Mouse (Mus musculus): ENCODE results near the gene Brwd1. TPM values are rescaled to one million over a fixed set of nuclear protein-coding genes. Genes with fewer than 3 reads are reported as not detected.
"Not testable (repeated sequence)": the region's sequence is repeated elsewhere in the genome, so short reads cannot be mapped to it uniquely, and the experiment has no call there.

Gene Brwd1
- total RNA-seq, 2 experiments from 2014 or later, result 56.4 to 62.8 TPM

- H3K4me3 ChIP-seq, result no peak overlapping the region
- intact Hi-C loops (cut with DNase I), result loop anchor here (2.0 to 10.0 kb wide), 2 partner anchors 107 to 301 kb away; no protein-coding TSS in a partner anchor
- peak; percentile 69 for TF ChIP-seq CTCF (IDR thresholded peaks at IDR 0.05)
- peak; percentile 70 for DNase-seq
- H3K27ac ChIP-seq, result peak overlapping the region; percentile 65; the same call in 1 of the 2 replicates
Measured at GRCm38 (mm10) chr16:96044096-96044495, 38.2 kb downstream of the Brwd1 start.

- no peak for TF ChIP-seq CTCF (IDR thresholded peaks at IDR 0.05)
- DNase-seq, result no peak
- intact Hi-C loops (cut with DNase I), result loop anchor here (10.0 kb wide), 1 partner anchor 304 kb away; no protein-coding TSS in a partner anchor
- Histone ChIP-seq H3K27ac (no peak overlapping the region), H3K4me3 (no peak overlapping the region)
Measured at GRCm38 (mm10) chr16:96040691-96041090, 41.6 kb downstream of the Brwd1 start.

- no peak for TF ChIP-seq CTCF (IDR thresholded peaks at IDR 0.05)
- no peak overlapping the region for H3K4me3 ChIP-seq
- no peak overlapping the region for H3K27ac ChIP-seq
- intact Hi-C loops (cut with DNase I), result no loop called here
- no peak for DNase-seq
Measured at GRCm38 (mm10) chr16:96039538-96039937, 42.8 kb downstream of the Brwd1 start.

- Histone ChIP-seq H3K27ac (no peak overlapping the region), H3K4me3 (no peak overlapping the region)
- intact Hi-C loops (cut with DNase I), result no loop called here
- DNase-seq, result no peak
- TF ChIP-seq CTCF (IDR thresholded peaks at IDR 0.05), result no peak
Measured at GRCm38 (mm10) chr16:96034473-96034872, 47.9 kb downstream of the Brwd1 start.

DNA sequence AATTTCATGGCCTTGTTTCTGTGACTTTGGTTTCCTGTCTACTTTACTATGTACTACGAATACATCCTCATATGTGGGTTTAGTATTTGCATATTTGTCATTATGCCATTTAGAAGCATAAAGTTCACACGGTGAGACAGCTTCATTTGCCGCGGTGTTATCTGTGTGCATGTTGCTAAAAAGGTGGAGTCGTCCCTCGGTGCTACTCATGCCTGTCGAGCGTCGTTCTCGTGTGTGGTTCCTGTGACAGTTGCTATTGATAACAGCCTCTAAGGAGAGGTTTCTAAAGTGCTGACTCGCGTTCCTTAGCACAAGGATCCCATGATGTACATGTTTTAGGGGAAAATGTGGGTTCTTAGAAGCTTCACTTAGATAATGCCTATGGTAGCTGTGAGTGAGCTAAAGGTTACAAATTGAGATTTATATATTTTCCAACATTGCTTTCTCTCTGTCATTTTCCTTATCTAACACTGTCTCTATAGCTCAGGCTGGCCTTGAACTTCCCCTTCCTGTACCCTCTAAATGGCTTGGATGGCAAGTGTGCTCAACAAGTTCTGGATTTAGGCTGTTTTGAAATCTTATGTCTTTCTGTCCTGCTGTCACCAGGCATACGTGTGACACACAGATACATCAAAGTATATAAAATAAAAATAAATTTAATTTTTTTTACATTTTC, 49.8 kb downstream of the Brwd1 start:
- Histone ChIP-seq H3K4me3 (no peak overlapping the region), H3K27ac (no peak overlapping the region)
- no peak for DNase-seq
- intact Hi-C loops (cut with DNase I), result no loop called here
- no peak for TF ChIP-seq CTCF (IDR thresholded peaks at IDR 0.05)

DNA sequence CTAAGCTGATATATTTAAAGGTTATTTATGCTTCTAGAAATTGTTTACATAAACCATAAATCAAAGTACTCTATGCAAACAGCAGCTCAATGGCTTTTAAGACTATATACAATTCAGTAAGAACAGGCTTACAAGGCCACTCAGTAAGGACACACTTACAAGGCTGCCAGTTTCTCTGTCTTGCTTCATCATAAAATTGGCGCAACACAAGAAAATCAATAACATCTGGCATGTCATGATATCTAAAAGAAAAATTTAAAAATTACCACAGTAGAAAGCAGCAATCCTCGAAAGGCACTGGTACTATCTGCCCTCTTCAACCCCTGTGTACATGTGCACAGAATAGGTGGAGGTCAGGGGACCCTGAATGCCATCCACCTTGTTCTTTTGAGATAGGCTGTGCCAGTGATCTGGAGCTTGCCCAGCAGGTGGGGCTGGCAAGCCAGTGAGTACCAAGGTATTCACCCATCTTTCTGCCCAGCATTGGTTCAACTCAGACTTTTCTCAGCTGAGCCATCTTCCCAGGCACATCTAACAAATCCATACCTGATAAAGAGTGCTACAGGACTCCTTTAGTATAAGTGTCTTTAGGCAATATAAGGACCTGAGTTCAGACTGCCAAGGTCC, 51.7 kb downstream of the Brwd1 start:
- H3K27ac ChIP-seq, result no peak overlapping the region
- intact Hi-C loops (cut with DNase I), result no loop called here

GRCm38 (mm10) chr16:96026256-96026655, 56.1 kb downstream of the Brwd1 start:
- no peak for DNase-seq
- H3K27ac ChIP-seq, result no peak overlapping the region
- H3K4me3 ChIP-seq, result no peak overlapping the region
- TF ChIP-seq CTCF (IDR thresholded peaks at IDR 0.05), result no peak
- intact Hi-C loops (cut with DNase I), result no loop called here

More for the DNA sequence above, 51.7 kb downstream of the Brwd1 start:
- DNase-seq, result no peak
- peak; percentile 42 for TF ChIP-seq CTCF (IDR thresholded peaks at IDR 0.05)
- no peak overlapping the region for H3K4me3 ChIP-seq

GRCm38 (mm10) chr16:96025244-96025643, 57.1 kb downstream of the Brwd1 start:
- intact Hi-C loops (cut with DNase I), result no loop called here
- no peak overlapping the region for H3K4me3 ChIP-seq
- no peak for TF ChIP-seq CTCF (IDR thresholded peaks at IDR 0.05)

GRCm38 (mm10) chr16:96021045-96021444, 61.3 kb downstream of the Brwd1 start:
- DNase-seq, result no peak

More at GRCm38 (mm10) chr16:96025244-96025643, 57.1 kb downstream of the Brwd1 start:
- H3K27ac ChIP-seq, result no peak overlapping the region
- DNase-seq, result no peak

DNA sequence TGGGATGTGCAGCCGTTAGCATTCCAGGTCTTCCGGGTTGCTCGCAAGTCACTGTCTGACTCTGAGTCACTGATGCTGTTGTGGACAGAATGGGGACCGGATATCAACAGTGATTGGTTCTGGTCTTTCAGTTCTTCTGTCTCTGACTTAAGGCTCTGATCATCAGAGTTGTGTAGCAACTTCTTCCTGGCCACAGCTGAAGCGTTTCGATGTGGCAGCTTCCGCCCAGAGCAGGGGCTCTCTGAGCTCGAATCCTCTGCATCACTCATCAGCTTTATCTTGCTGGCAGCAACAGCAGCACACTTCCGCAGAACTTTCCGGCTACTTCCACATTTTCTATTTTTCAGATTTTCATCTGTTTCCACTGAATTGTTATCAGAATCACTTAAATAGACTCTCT, 73.2 kb downstream of the Brwd1 start:
- not testable (repeated sequence) for H3K27ac ChIP-seq

More at GRCm38 (mm10) chr16:96021045-96021444, 61.3 kb downstream of the Brwd1 start:
- no peak overlapping the region for H3K27ac ChIP-seq
- no peak overlapping the region for H3K4me3 ChIP-seq
- no peak for TF ChIP-seq CTCF (IDR thresholded peaks at IDR 0.05)
- intact Hi-C loops (cut with DNase I), result no loop called here

DNA sequence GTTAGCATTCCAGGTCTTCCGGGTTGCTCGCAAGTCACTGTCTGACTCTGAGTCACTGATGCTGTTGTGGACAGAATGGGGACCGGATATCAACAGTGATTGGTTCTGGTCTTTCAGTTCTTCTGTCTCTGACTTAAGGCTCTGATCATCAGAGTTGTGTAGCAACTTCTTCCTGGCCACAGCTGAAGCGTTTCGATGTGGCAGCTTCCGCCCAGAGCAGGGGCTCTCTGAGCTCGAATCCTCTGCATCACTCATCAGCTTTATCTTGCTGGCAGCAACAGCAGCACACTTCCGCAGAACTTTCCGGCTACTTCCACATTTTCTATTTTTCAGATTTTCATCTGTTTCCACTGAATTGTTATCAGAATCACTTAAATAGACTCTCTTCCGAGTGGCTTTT, 78.0 kb downstream of the Brwd1 start:
- intact Hi-C loops (cut with DNase I); DNase-seq; H3K27ac ChIP-seq; H3K4me3 ChIP-seq: not testable (repeated sequence)

More for the DNA sequence above, 73.2 kb downstream of the Brwd1 start:
- H3K4me3 ChIP-seq; DNase-seq; intact Hi-C loops (cut with DNase I): not testable (repeated sequence)

DNA sequence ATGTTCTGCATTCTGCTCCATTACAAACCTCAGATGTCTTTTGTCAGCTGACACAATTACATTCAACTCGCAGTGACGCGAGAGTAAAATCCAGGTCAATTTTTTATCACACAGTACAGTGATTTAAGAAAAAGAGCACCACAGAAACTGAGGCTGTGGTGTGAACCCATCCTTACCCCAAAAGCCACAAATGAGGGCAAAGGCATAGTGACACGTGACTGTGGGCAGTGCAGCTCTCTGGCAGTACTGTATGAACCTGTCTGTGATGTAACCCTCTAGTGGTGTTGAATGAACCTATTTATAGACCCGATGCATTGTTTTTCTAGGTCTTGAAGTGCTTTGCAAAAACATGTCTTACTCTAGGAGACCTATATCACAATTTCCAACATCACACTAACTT, 83.0 kb downstream of the Brwd1 start:
- no peak overlapping the region for H3K4me3 ChIP-seq
- H3K27ac ChIP-seq, result no peak overlapping the region
- no peak for DNase-seq
- TF ChIP-seq CTCF (IDR thresholded peaks at IDR 0.05), result no peak
- intact Hi-C loops (cut with DNase I), result no loop called here

DNA sequence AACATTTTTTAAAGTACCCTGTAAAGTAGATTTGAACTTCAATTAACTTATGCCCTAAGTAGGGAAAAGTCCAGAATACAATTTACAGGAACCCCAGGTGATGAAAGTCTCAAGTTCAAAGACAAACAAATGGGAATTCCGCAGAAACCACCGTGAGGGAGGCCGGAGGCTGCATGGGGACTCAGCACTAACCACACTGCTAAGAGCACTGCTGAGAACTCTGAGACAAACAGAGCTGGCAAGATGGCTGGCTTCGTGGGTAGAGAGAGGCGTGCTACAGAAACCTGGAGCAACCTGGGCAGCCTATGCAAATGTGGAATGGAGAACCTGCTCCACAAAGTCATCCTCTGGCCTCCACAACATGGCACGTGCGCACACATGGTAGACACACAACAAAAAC, 86.2 kb downstream of the Brwd1 start:
- no peak for TF ChIP-seq CTCF (IDR thresholded peaks at IDR 0.05)
- Histone ChIP-seq H3K27ac (no peak overlapping the region), H3K4me3 (no peak overlapping the region)
- no peak for DNase-seq
- intact Hi-C loops (cut with DNase I), result no loop called here

GRCm38 (mm10) chr16:95994576-95994975, 87.8 kb downstream of the Brwd1 start:
- H3K4me3 ChIP-seq; H3K27ac ChIP-seq; DNase-seq; intact Hi-C loops (cut with DNase I): not testable (repeated sequence)
